Mouse (Mus musculus) erythroblast, embryonic 14.5 days (primary cell): Measurements from ENCODE around the gene Rbm34.

Experiments used
- GATA1 ChIP-seq: IDR thresholded peaks from 2 replicates; pipeline ENCODE4 v1.6.1; 2012; ENCODE audit warnings: low read length, inconsistent platforms, mixed read lengths
- TAL1 ChIP-seq: IDR thresholded peaks from 3 replicates; pipeline ENCODE4 v1.6.1; 2012; ENCODE audit warnings: low read length, inconsistent platforms, mixed read lengths

DNA sequence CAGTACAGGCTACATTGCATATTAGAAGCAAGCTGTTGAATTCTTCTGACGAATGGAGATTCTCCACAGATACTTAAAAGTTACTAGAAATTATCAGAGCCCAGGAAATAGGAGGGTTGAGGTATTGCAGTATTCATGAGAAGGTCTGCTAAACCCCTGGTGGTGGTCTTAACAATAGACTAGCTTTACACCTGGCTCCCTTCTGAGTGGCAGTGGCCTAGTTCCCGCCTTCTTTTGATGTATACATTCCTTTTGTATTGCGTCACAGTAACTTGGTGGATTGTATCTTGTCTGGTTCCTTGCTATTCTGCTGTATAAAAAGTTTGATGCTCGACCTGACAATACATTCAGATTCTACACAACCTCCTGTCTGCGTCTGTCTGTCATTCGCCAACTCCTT lies 2.8 kb downstream of the Rbm34 start:
- TF ChIP-seq GATA1 (no peak), TAL1 (no peak)
